Mouse (Mus musculus): ENCODE results near the gene Kcnab2. TPM values are rescaled to one million over a fixed set of nuclear protein-coding genes. Genes with fewer than 3 reads are reported as not detected.

Kcnab2 gene
- polyA plus RNA-seq, 1 experiment: 18.3 TPM

DNA sequence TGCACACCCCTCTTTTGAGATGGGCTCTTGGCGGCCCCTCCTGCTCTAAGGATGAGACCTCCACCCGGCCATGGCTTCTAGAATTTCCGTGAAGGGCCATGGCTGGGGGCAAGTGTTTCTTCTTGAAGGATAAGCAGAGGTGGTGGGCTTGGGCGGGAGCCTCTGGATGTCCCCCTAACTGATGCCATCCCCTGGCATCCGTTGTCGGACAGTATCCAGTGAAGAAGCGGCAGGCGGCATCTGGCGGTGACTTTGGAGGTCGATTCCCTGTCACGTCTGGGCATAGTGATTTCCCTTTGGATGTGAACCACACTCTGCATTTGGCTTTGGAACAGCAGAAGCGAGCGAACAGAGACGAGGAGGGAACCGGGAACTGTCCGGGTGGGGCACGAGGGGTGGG lies 85.0 kb downstream of the Kcnab2 start:
- Histone ChIP-seq H3K27me3 (ENCODE audit: control insufficient read depth, insufficient read depth, low read length) (no peaks in the 10 kb centered on the region), H3K4me3 (ENCODE audit: control insufficient read depth, low read depth, low read length) (no peak overlapping the region), H3K36me3 (ENCODE audit: control insufficient read depth, insufficient read depth, low read length) (no peaks in the 10 kb centered on the region), H3K27ac (ENCODE audit: control insufficient read depth, insufficient read depth, low read depth, low read length) (no peak overlapping the region), H3K4me1 (ENCODE audit: control insufficient read depth, insufficient read depth, low read length) (no peaks in the 10 kb centered on the region)
- TF ChIP-seq POLR2A (IDR thresholded peaks at IDR 0.05; ENCODE audit: control insufficient read depth, low read depth, low read length): no peak
- TF ChIP-seq CTCF (IDR thresholded peaks at IDR 0.05; ENCODE audit: control insufficient read depth, insufficient read depth, insufficient replicate concordance, low read depth, low read length): no peak

DNA sequence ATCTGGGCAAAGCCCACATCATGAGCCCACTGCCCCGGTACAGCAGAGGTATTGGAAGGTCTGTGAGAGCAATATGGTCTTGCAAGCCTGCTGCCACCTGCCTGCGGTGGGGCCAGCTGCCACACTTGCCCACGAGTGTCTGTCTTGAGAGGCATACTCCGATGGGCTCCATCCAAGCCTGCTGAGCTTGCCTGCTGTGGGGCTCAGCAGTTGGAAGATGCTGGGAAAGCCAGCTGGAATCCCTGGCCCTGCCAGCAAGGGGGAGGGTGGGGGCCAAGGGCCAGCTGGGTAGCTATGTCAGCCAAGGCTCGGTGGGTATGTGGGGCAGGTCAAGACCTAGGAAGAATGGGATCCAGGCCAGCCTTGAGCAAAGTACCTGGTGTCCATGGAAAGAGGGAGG lies 85.5 kb downstream of the Kcnab2 start:
- no peak overlapping the region for H3K4me3 ChIP-seq (ENCODE audit: control insufficient read depth, low read depth, low read length)
- H3K27ac ChIP-seq (ENCODE audit: control insufficient read depth, insufficient read depth, low read depth, low read length): no peak overlapping the region
- no peaks in the 10 kb centered on the region for H3K27me3 ChIP-seq (ENCODE audit: control insufficient read depth, insufficient read depth, low read length)
- TF ChIP-seq CTCF (IDR thresholded peaks at IDR 0.05; ENCODE audit: control insufficient read depth, insufficient read depth, insufficient replicate concordance, low read depth, low read length) (no peak), POLR2A (IDR thresholded peaks at IDR 0.05; ENCODE audit: control insufficient read depth, low read depth, low read length) (no peak)
- H3K4me1 ChIP-seq (ENCODE audit: control insufficient read depth, insufficient read depth, low read length): no peaks in the 10 kb centered on the region
- no peaks in the 10 kb centered on the region for H3K36me3 ChIP-seq (ENCODE audit: control insufficient read depth, insufficient read depth, low read length)

DNA sequence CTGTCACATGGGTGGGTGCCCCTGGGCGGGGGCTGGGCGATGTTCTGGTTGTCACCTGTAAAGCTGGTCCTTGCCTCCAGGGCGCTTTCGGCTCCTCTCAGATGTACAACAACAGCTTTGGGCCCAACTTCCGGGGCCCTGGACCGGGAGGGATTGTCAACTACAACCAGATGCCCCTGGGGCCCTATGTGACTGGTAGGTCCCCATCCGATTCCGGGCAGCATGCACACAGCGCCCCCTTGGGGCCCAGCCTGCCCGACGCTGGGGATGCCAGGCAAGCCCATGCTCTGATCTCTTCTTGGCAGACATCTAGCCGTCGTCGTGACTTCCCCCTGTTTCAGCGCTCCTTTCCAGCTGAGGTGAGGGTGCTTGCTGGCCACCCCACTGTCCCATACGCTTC lies 92.0 kb downstream of the Kcnab2 start:
- no peak overlapping the region for H3K27ac ChIP-seq (ENCODE audit: control insufficient read depth, insufficient read depth, low read depth, low read length)
- TF ChIP-seq CTCF (IDR thresholded peaks at IDR 0.05; ENCODE audit: control insufficient read depth, insufficient read depth, insufficient replicate concordance, low read depth, low read length) (peak; percentile 28; the same call in 1 of the 2 replicates), POLR2A (IDR thresholded peaks at IDR 0.05; ENCODE audit: control insufficient read depth, low read depth, low read length) (no peak)
- H3K4me3 ChIP-seq (ENCODE audit: control insufficient read depth, low read depth, low read length): no peak overlapping the region
- no peaks in the 10 kb centered on the region for H3K4me1 ChIP-seq (ENCODE audit: control insufficient read depth, insufficient read depth, low read length)
- H3K27me3 ChIP-seq (ENCODE audit: control insufficient read depth, insufficient read depth, low read length): no peaks in the 10 kb centered on the region
- H3K36me3 ChIP-seq (ENCODE audit: control insufficient read depth, insufficient read depth, low read length): no peaks in the 10 kb centered on the region

DNA sequence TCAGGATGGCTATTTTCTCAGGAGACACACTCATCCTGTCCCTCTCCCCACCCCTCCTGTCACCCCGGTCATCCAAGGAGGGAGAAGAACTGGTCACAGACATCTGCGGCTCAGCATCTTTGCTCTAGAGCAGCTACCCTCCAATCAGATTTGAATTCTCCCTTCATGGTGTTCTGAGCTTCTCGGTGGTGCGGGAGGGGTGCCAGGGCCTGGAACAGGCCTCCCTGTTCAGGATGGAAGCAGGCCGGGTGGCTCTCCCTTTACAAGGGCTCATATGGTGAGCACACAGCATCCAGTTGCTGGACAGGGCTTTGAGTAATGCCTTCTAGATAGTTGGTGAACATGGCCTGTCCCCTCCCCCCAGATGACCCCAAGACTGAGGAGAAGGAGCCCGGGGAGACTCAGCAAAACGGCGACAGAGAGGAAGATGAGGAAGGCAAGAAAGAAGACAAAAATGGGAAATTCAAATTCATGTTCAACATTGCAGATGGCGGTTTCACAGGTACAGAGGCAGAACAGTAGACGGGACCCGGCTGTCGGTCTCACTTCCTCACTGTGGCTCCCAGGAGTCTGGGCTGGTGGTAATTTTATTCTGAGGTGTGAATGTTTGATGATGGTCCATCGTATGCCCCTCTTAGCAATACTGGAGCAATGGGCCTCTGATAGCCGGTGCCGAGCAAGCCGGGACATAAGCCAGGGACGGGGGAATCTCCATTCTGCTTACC lies 95.0 kb downstream of the Kcnab2 start:
- Histone ChIP-seq H3K27me3 (ENCODE audit: control insufficient read depth, insufficient read depth, low read length) (no peaks in the 10 kb centered on the region), H3K36me3 (ENCODE audit: control insufficient read depth, insufficient read depth, low read length) (no peaks in the 10 kb centered on the region), H3K27ac (ENCODE audit: control insufficient read depth, insufficient read depth, low read depth, low read length) (no peak overlapping the region), H3K4me3 (ENCODE audit: control insufficient read depth, low read depth, low read length) (no peak overlapping the region), H3K4me1 (ENCODE audit: control insufficient read depth, insufficient read depth, low read length) (no peaks in the 10 kb centered on the region)
- TF ChIP-seq POLR2A (IDR thresholded peaks at IDR 0.05; ENCODE audit: control insufficient read depth, low read depth, low read length) (no peak), CTCF (IDR thresholded peaks at IDR 0.05; ENCODE audit: control insufficient read depth, insufficient read depth, insufficient replicate concordance, low read depth, low read length) (no peak)

DNA sequence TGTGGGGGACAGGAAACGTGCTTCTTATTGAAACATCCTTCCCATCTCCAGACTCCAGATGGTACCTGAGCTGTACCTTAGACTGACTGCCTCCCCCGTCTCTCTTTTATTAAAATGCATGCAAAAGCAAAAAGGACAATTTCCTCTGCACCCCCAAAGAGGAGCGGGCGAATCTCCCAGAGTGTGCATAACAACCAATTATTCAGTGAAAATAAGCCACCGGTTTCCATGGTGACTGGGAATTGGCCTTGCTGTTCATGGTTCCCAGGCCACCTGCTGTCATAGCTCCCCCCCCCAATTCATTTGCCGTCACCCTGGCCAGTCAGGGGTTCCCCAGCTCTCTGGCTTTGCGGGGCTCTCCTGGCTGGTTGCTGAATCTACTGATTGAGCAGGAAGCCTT lies 112.4 kb downstream of the Kcnab2 start:
- no peak for TF ChIP-seq CTCF (IDR thresholded peaks at IDR 0.05; ENCODE audit: control insufficient read depth, insufficient read depth, insufficient replicate concordance, low read depth, low read length)
- TF ChIP-seq POLR2A (IDR thresholded peaks at IDR 0.05; ENCODE audit: control insufficient read depth, low read depth, low read length): no peak
- no peaks in the 10 kb centered on the region for H3K36me3 ChIP-seq (ENCODE audit: control insufficient read depth, insufficient read depth, low read length)
- H3K4me1 ChIP-seq (ENCODE audit: control insufficient read depth, insufficient read depth, low read length): peaks cover 20% of the 10 kb centered on the region
- H3K4me3 ChIP-seq (ENCODE audit: control insufficient read depth, low read depth, low read length): no peak overlapping the region
- no peaks in the 10 kb centered on the region for H3K27me3 ChIP-seq (ENCODE audit: control insufficient read depth, insufficient read depth, low read length)
- H3K27ac ChIP-seq (ENCODE audit: control insufficient read depth, insufficient read depth, low read depth, low read length): no peak overlapping the region

DNA sequence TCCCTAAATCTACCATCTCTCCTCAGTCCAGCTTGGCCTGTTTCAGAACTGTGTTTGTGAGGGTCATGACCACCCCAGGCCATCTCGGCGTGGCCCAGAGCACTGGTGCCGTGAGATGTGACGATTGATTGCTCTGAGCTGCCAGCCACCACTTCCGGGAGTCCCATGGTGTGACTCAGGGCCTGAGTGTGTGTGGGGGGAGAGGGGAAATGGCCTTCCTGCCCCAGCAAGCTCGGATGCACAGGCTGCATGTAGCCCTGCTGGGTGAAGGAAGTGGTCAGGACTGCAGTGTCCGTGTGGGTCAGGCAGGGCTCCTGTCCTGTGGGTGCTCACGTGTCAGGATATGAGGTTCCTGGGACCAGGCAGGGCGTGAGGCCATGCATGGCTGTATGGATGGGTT lies 115.5 kb downstream of the Kcnab2 start:
- H3K4me3 ChIP-seq (ENCODE audit: control insufficient read depth, low read depth, low read length): no peak overlapping the region
- peaks cover 12% of the 10 kb centered on the region for H3K4me1 ChIP-seq (ENCODE audit: control insufficient read depth, insufficient read depth, low read length)
- H3K36me3 ChIP-seq (ENCODE audit: control insufficient read depth, insufficient read depth, low read length): no peaks in the 10 kb centered on the region
- no peak overlapping the region for H3K27ac ChIP-seq (ENCODE audit: control insufficient read depth, insufficient read depth, low read depth, low read length)
- H3K27me3 ChIP-seq (ENCODE audit: control insufficient read depth, insufficient read depth, low read length): no peaks in the 10 kb centered on the region
- TF ChIP-seq POLR2A (IDR thresholded peaks at IDR 0.05; ENCODE audit: control insufficient read depth, low read depth, low read length) (no peak), CTCF (IDR thresholded peaks at IDR 0.05; ENCODE audit: control insufficient read depth, insufficient read depth, insufficient replicate concordance, low read depth, low read length) (no peak)

DNA sequence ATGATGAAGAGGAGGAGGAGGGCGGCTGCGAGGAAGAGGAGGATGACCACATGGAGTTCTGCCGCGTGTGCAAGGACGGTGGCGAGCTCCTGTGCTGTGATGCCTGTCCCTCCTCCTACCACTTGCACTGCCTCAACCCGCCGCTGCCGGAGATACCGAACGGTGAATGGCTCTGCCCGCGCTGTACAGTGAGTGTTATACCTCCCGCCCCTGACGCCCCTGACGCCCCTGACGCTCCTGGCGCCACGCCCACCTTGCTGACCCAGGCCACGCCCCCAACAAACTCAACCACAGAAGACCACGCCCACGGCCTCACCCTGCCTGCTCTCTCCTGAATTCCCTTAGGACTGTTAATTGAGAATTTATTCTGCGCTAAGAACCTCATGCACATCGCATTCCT lies 116.8 kb downstream of the Kcnab2 start:
- no peak for TF ChIP-seq CTCF (IDR thresholded peaks at IDR 0.05; ENCODE audit: control insufficient read depth, insufficient read depth, insufficient replicate concordance, low read depth, low read length)
- peak; percentile 29; the same call in 1 of the 2 replicates for TF ChIP-seq POLR2A (IDR thresholded peaks at IDR 0.05; ENCODE audit: control insufficient read depth, low read depth, low read length)
- Histone ChIP-seq H3K27ac (ENCODE audit: control insufficient read depth, insufficient read depth, low read depth, low read length) (no peak overlapping the region), H3K4me1 (ENCODE audit: control insufficient read depth, insufficient read depth, low read length) (peaks cover 7% of the 10 kb centered on the region), H3K36me3 (ENCODE audit: control insufficient read depth, insufficient read depth, low read length) (no peaks in the 10 kb centered on the region), H3K27me3 (ENCODE audit: control insufficient read depth, insufficient read depth, low read length) (no peaks in the 10 kb centered on the region), H3K4me3 (ENCODE audit: control insufficient read depth, low read depth, low read length) (peak overlapping the region; percentile 25)
